Mouse (Mus musculus): ENCODE data around the gene Scn3b. TPM values are rescaled to one million over a fixed set of nuclear protein-coding genes. Genes with fewer than 3 reads are reported as not detected.

Gene Scn3b
- polyA plus RNA-seq, 1 experiment from 2014 or later: 194 TPM

- H3K27ac ChIP-seq (ENCODE audit: low read length): no peak overlapping the region
- no peaks in the 10 kb centered on the region for H3K27me3 ChIP-seq (ENCODE audit: control insufficient read depth, insufficient read depth, low read depth, low read length)
- H3K4me3 ChIP-seq (ENCODE audit: low read depth, low read length): no peak overlapping the region
- H3K36me3 ChIP-seq (ENCODE audit: control insufficient read depth, insufficient read depth, low read length): no peaks in the 10 kb centered on the region
- peaks cover 20% of the 10 kb centered on the region for H3K4me1 ChIP-seq (ENCODE audit: control insufficient read depth, insufficient read depth, low read length)
- WGBS: 14% methylated on average over 4 of the region's 4 CpGs
- H3K4me2 ChIP-seq (ENCODE audit: low read length): no peak overlapping the region
- ATAC-seq: no peak
- H3K9me3 ChIP-seq (replicated peaks; ENCODE audit: control insufficient read depth, low read length, poor library complexity, severe bottlenecking): no peaks in the 10 kb centered on the region
- no peak overlapping the region for H3K9ac ChIP-seq (ENCODE audit: low read depth, low read length)
Observed at GRCm38 (mm10) chr9:40239749-40240148, 29.3 kb upstream of the Scn3b start.

GRCm38 (mm10) chr9:40240311-40240710 lies 28.7 kb upstream of the Scn3b start:
- Histone ChIP-seq H3K9ac (ENCODE audit: low read depth, low read length) (no peak overlapping the region), H3K4me3 (ENCODE audit: low read depth, low read length) (no peak overlapping the region), H3K27me3 (ENCODE audit: control insufficient read depth, insufficient read depth, low read depth, low read length) (no peaks in the 10 kb centered on the region), H3K36me3 (ENCODE audit: control insufficient read depth, insufficient read depth, low read length) (no peaks in the 10 kb centered on the region), H3K9me3 (replicated peaks; ENCODE audit: control insufficient read depth, low read length, poor library complexity, severe bottlenecking) (no peaks in the 10 kb centered on the region), H3K27ac (ENCODE audit: low read length) (no peak overlapping the region), H3K4me2 (ENCODE audit: low read length) (no peak overlapping the region), H3K4me1 (ENCODE audit: control insufficient read depth, insufficient read depth, low read length) (peaks cover 20% of the 10 kb centered on the region)
- 21% methylated on average over 5 of the region's 5 CpGs for WGBS
- no peak for ATAC-seq

- Histone ChIP-seq H3K9ac (ENCODE audit: low read depth, low read length) (peak overlapping the region; percentile 65), H3K27me3 (ENCODE audit: control insufficient read depth, insufficient read depth, low read depth, low read length) (no peaks in the 10 kb centered on the region), H3K4me3 (ENCODE audit: low read depth, low read length) (peak overlapping the region; percentile 41), H3K9me3 (replicated peaks; ENCODE audit: control insufficient read depth, low read length, poor library complexity, severe bottlenecking) (no peaks in the 10 kb centered on the region), H3K27ac (ENCODE audit: low read length) (peak overlapping the region; percentile 98), H3K4me2 (ENCODE audit: low read length) (peak overlapping the region; percentile 81), H3K4me1 (ENCODE audit: control insufficient read depth, insufficient read depth, low read length) (peaks cover 22% of the 10 kb centered on the region), H3K36me3 (ENCODE audit: control insufficient read depth, insufficient read depth, low read length) (no peaks in the 10 kb centered on the region)
- ATAC-seq: peak; percentile 86
- under 1% methylated on average over 15 of the region's 15 CpGs for WGBS
Observed at GRCm38 (mm10) chr9:40241223-40241801, 27.7 kb upstream of the Scn3b start.

GRCm38 (mm10) chr9:40241951-40242888 lies 26.8 kb upstream of the Scn3b start:
- Histone ChIP-seq H3K36me3 (ENCODE audit: control insufficient read depth, insufficient read depth, low read length) (no peaks in the 10 kb centered on the region), H3K9ac (ENCODE audit: low read depth, low read length) (peak overlapping the region; percentile 65), H3K4me2 (ENCODE audit: low read length) (peak overlapping the region; percentile 81), H3K9me3 (replicated peaks; ENCODE audit: control insufficient read depth, low read length, poor library complexity, severe bottlenecking) (no peaks in the 10 kb centered on the region), H3K27me3 (ENCODE audit: control insufficient read depth, insufficient read depth, low read depth, low read length) (no peaks in the 10 kb centered on the region), H3K4me1 (ENCODE audit: control insufficient read depth, insufficient read depth, low read length) (peaks cover 28% of the 10 kb centered on the region), H3K27ac (ENCODE audit: low read length) (peak overlapping the region; percentile 98), H3K4me3 (ENCODE audit: low read depth, low read length) (peak overlapping the region; percentile 41)
- ATAC-seq: peak; percentile 83
- WGBS: 47% methylated on average over 13 of the region's 13 CpGs

- Histone ChIP-seq H3K9me3 (replicated peaks; ENCODE audit: control insufficient read depth, low read length, poor library complexity, severe bottlenecking) (no peaks in the 10 kb centered on the region), H3K27ac (ENCODE audit: low read length) (peak overlapping the region; percentile 54; the same call in 1 of the 2 replicates), H3K4me1 (ENCODE audit: control insufficient read depth, insufficient read depth, low read length) (peaks cover 27% of the 10 kb centered on the region), H3K27me3 (ENCODE audit: control insufficient read depth, insufficient read depth, low read depth, low read length) (no peaks in the 10 kb centered on the region), H3K4me2 (ENCODE audit: low read length) (no peak overlapping the region), H3K36me3 (ENCODE audit: control insufficient read depth, insufficient read depth, low read length) (no peaks in the 10 kb centered on the region), H3K9ac (ENCODE audit: low read depth, low read length) (no peak overlapping the region), H3K4me3 (ENCODE audit: low read depth, low read length) (no peak overlapping the region)
- ATAC-seq: no peak
- 75% methylated on average over 9 of the region's 9 CpGs for WGBS
Observed at GRCm38 (mm10) chr9:40245466-40245865, 23.6 kb upstream of the Scn3b start.

- Histone ChIP-seq H3K27me3 (ENCODE audit: control insufficient read depth, insufficient read depth, low read depth, low read length) (no peaks in the 10 kb centered on the region), H3K4me2 (ENCODE audit: low read length) (no peak overlapping the region), H3K9ac (ENCODE audit: low read depth, low read length) (no peak overlapping the region), H3K4me1 (ENCODE audit: control insufficient read depth, insufficient read depth, low read length) (peaks cover 20% of the 10 kb centered on the region), H3K9me3 (replicated peaks; ENCODE audit: control insufficient read depth, low read length, poor library complexity, severe bottlenecking) (no peaks in the 10 kb centered on the region), H3K27ac (ENCODE audit: low read length) (peak overlapping the region; percentile 61), H3K4me3 (ENCODE audit: low read depth, low read length) (no peak overlapping the region), H3K36me3 (ENCODE audit: control insufficient read depth, insufficient read depth, low read length) (no peaks in the 10 kb centered on the region)
- no peak for ATAC-seq
- WGBS: 58% methylated on average over 7 of the region's 7 CpGs
Observed at GRCm38 (mm10) chr9:40245974-40246665, 22.9 kb upstream of the Scn3b start.

GRCm38 (mm10) chr9:40246702-40247101 lies 22.3 kb upstream of the Scn3b start:
- no peak overlapping the region for H3K4me3 ChIP-seq (ENCODE audit: low read depth, low read length)
- no peak overlapping the region for H3K9ac ChIP-seq (ENCODE audit: low read depth, low read length)
- no peak overlapping the region for H3K4me2 ChIP-seq (ENCODE audit: low read length)
- WGBS: 54% methylated on average over 6 of the region's 6 CpGs
- H3K36me3 ChIP-seq (ENCODE audit: control insufficient read depth, insufficient read depth, low read length): no peaks in the 10 kb centered on the region
- peaks cover 16% of the 10 kb centered on the region for H3K4me1 ChIP-seq (ENCODE audit: control insufficient read depth, insufficient read depth, low read length)
- H3K27me3 ChIP-seq (ENCODE audit: control insufficient read depth, insufficient read depth, low read depth, low read length): no peaks in the 10 kb centered on the region
- H3K9me3 ChIP-seq (replicated peaks; ENCODE audit: control insufficient read depth, low read length, poor library complexity, severe bottlenecking): no peaks in the 10 kb centered on the region
- H3K27ac ChIP-seq (ENCODE audit: low read length): peak overlapping the region; percentile 37; the same call in 1 of the 2 replicates
- no peak for ATAC-seq

GRCm38 (mm10) chr9:40249106-40249505 lies 19.9 kb upstream of the Scn3b start:
- peaks cover 8% of the 10 kb centered on the region for H3K4me1 ChIP-seq (ENCODE audit: control insufficient read depth, insufficient read depth, low read length)
- WGBS: 82% methylated on average over 1 of the region's 1 CpGs
- no peak overlapping the region for H3K27ac ChIP-seq (ENCODE audit: low read length)
- H3K36me3 ChIP-seq (ENCODE audit: control insufficient read depth, insufficient read depth, low read length): no peaks in the 10 kb centered on the region
- no peaks in the 10 kb centered on the region for H3K27me3 ChIP-seq (ENCODE audit: control insufficient read depth, insufficient read depth, low read depth, low read length)
- H3K4me3 ChIP-seq (ENCODE audit: low read depth, low read length): no peak overlapping the region
- no peak overlapping the region for H3K9ac ChIP-seq (ENCODE audit: low read depth, low read length)
- no peak for ATAC-seq
- no peak overlapping the region for H3K4me2 ChIP-seq (ENCODE audit: low read length)
- no peaks in the 10 kb centered on the region for H3K9me3 ChIP-seq (replicated peaks; ENCODE audit: control insufficient read depth, low read length, poor library complexity, severe bottlenecking)
